Mouse (Mus musculus) adrenal gland, adult (tissue): ENCODE data around the gene Dolpp1.

Source experiments
- DNase-seq, 2 experiments: peaks; one replicate each; pipeline ENCODE4 v3.0.0; 2022 to 2023; ENCODE audit warnings: low spot score in 1 of 2; ENCODE audit not compliant: inconsistent age in 2 of 2

Gene Dolpp1

DNA sequence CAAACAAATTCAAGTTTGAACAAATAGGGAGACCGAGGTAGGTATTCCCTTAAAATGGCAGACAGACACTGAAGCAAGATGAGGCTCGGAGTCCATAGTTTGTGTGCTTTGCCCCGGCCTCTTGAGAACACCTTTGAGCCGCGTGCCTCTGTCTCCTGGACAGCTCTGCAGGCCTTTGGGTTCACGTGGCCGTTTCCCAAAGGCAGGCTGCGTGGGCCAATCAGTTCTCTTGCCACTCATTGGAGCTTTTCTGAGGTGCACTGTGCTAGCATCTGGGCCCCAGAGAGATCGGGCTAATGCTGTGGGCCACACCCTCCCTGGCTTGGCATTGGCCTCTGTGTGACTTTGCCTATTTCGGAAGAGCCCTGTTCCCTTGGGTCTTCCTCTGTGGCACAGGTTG lies 16.2 kb upstream of the Dolpp1 start:
- DNase-seq = peak in 1 of 2 experiments; percentile 40

DNA sequence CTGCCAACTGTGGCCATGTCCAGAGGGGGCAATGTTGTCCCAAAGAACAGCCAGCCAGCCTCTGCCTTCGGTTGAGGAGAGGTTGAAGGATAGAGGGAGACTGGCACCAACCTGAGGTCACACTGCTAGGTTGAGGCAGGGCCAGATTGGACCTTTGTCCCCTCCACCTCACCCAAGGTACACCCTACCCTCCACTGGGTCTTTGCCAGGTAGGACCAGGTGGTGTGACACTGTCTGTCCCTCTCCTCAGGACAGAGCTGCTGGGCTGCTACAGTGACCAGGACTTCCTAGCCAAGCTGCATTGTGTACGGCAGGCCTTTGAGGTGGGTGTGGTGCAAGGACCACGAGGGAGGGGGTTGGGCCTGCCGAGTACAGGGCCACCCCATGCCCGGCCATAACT lies 14.3 kb upstream of the Dolpp1 start:
- no peak for DNase-seq

DNA sequence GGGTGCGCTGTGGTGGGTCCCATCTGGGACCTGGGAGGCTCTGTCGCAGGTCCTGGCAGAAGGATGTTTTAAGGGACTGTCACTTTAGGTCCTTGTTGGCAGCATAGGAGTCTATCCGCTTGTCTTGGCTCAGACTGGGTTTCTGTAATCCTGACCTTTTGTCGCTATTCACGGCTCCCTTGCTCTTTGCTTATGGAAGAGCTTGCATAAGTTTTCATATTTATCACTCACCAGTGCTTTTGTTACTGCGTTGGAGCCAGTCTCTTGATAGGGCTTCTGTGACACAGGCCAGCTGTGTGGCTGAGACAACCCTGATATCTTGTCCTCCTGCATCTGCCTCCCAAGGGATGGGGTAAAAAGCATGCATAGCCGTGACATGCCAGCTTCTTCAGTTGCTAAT lies 12.7 kb upstream of the Dolpp1 start:
- peak in 1 of 2 experiments; percentile 49 for DNase-seq

DNA sequence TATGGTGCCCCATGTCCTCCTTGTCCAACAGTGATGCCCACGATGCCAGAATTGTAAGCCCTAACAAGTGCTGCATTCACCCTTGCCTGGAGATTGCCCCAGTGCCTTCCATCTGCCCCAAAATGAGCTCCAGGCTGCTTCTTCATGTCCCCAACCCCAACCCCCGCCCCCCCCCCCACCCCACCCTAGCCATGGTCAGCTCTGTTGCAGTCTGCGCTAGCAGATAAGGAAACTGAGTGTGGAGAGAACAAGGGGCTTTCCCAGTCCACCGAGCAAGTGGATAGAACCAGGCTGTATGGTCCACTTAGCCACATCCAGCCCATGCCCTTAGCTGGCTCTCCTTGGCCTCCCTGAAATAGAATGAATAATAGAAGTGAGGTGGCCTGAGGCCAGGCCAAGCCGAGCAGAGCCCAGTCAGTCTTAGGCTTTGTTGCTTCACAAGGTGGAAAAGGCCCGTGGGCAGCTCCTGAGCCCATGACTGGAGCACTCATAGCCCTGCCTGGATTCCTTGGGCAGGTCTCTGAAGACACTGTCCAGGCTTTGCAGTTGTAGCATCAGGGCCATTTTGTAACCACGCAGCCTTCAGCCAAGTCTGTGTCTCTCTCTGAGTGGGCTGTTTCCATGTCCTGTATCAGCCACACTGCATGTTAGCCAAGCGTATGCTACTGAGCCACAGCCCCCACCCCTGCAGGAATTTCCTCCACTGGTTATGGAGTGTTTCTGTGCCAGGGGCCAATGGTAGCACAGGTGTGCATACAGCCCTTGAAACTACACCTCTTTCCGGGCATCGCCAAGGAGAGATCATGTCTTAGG lies 11.3 kb upstream of the Dolpp1 start:
- DNase-seq = peak in 1 of 2 experiments; percentile 62

DNA sequence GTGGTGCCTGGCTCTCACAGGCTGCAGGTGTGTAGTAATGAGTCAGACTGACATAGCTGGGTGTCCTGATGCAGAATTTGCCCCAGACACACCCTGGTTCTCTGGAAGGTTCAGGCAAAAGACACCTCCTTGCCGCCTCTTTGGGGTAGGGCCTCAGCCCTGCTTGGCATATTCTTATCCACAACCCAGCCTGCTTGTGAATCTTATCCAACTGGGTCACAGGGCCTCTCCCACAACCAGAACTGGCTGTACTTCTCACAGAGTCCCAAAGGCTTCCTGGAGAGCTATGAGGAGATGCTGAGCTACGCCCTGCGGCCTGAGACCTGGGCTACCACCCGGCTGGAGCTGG lies 10.7 kb upstream of the Dolpp1 start:
- DNase-seq = no peak

DNA sequence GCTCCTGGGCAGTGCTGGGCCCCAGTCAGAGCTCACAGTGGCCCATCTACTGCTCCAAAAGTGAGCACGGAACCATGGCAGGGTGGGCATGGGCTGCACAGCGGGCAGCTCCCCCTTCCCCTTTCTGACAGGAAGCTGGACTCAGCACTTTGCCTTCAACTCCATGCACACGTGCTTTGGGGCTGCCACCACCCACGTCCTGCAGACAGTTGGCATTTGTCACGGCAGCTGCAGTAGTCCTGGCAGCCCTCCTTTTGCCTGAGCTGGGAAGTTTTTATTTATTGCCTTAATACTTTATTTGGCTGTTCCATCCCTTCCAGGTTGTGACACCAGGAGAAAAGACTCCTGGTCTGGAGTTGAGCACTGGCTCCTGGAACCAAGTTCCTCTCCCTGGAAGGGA lies 7.2 kb upstream of the Dolpp1 start:
- peak in 1 of 2 experiments; percentile 43 for DNase-seq

DNA sequence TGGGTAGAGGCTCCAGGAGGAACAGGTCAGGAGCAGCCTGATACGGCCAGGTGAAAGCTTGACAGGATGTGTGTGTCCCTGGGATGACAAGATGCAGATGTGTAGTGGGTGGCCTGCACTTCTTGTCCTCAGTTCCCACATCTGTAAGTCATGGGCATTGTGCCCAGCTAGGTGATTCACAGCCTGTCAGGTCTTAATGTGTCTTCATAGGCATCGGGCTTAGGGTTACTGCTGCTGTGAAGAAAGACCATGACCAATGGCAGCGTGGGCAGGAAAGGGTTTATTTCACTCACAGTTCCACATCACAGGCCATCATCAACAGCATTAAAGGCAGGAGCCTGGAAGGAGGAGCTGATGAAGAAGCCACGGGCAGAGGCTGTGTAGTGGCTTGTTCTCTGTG lies 6.5 kb upstream of the Dolpp1 start:
- DNase-seq = no peak

DNA sequence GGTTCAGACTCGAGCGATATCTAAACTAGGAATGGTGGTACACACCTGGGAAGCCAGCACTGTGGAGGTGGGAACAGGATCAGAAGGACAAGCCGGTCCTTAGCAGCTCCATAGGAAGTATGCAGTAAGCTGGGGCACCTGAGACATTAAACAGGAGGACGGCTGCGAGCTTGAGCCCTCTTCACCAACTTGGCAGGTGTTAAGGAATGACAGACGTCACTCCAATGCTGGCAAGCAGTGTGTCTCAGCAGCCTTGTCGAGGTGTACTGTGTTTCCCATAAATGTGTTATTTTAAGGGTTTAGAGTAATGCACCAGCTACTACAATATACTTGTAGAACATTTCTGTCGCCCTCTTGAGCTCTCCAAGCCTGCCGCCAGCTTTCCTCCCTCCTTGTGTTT lies 5.1 kb upstream of the Dolpp1 start:
- DNase-seq = peak in 1 of 2 experiments; percentile 36

DNA sequence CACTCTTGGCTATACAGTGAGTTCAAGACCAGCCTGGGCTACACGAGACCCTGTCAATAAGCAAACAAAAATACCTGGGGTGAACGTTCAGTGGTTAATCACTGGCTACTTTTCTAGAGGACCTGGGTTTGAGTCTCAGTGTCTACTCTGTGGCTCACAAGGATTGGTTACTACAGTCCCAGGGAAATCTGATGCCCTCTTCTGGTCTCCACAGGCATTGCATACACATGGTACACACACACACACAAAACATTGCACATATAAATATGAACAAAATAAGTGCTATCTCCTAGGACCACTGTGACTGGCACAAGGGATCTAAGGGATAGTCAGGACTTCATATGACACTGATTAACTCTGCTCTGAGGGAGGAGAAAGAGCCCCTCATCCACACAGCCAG lies 3.1 kb upstream of the Dolpp1 start:
- DNase-seq = no peak

DNA sequence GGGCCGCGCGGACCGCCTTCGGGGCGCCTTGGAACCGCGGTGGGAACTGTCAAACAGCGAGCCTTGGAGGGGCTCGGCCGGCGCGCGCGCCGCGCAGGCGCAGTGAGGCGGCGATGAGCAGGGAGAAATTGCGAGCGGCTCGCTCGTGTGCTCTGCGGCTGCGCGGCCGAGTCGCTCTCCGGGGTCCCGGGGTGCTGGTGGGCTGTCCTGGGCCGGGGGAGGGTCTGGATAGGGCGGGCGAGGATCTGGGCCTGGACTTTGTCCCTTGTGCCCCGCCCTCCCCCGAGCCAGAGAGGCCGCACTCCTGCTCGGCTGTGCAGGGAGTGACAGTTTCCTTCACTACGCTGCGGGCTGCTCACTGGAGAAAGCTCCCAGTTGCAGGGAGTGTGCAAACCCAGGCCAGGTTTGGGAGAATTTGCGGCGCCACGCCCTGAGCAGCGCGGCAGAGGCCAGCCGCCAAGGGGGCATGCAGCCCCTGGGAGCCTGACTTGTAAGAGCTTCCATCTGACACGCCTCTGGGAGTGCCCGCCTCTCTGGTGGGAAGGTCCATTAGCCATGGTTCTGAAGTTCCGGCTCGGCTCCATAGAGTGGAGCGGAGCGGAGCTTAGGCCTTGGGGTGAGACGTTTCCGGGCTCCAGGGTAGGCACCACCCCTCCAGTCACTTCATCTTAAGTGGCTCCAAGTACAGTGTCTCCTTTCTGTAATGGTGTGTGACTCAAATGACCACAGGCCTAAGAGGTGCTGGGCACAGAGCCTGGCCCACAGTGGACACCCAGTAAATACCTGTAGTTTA lies 719 bp downstream of the Dolpp1 start:
- DNase-seq = peak; percentile 87 to 96

DNA sequence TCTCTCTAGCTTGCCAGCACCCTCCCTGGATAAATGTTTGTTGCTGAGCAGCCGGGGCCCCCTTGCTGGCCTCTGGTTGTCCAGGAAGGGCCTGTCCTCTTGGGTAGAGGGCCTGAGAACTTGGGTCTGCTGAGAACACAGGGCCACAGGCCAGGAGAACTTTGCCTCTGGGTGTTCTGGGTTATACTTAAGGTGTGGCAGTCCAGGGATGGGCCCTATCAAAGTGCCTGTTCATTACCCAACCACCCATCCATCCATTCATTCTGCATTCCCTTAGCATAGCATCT lies 1.3 kb downstream of the Dolpp1 start:
- no peak for DNase-seq

DNA sequence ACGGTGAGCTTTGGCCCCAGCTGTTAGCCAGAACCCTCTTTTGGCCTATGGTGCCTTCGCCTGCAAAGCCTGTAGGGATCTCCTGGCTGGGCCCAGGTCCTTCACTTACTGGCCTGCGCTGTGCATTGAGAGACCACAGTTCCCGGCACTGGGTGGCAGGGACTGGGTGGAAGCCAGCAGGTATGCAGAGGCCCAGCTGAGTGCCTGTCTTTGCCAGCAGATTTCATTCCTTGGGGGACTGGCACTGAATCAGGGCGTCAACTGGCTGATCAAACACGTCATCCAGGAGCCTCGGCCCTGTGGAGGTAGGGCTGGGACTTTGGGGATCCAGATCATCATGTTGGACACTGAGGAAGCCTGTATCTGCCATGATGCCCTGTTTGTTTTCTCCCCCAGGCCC lies 3.7 kb downstream of the Dolpp1 start:
- no peak for DNase-seq

DNA sequence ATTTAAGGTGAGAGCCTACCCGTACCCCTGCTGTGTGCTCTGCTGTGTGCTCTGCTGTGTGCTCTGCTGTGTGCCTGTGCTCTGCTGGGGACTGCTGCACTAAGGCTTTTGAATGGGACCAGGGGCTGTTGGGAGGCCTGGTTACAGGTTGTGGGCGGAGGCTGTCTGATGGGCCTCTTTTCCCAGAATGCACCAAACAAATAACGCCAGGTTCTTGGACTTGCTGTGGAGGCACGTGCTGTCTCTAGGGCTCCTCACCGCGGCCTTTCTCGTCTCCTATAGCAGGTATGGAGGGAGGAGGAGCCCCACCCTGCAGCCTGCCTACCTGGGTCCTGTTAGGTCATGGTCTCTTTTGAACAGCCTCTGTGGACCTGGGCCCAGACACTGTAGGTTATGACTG lies 4.2 kb downstream of the Dolpp1 start:
- no peak for DNase-seq

DNA sequence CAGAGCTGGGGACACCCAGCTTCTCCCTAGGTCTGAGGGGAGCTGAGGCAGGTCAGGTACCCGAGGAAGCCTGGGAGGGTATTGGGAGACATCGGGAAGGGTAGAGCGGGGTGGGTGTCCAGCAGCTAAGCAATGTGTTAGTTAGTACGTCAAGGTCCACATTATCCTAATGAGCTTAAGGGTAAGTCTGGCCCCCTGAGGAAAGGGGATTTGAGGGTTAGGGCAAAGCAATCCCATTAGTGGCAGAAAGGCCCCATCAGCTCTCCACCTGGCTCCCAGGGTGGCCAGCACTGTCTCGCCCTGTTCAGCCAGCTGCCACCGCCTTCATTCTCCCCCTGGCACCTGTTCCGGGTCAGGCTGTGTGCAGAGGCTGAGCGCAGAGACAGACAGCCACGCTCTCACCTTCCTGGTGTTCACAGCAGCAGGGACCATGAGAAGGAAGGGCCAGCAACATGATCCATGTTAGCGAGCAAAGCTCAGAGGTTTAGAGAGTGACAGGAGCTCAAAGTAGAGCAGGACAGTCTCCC lies 6.0 kb downstream of the Dolpp1 start:
- DNase-seq = no peak

DNA sequence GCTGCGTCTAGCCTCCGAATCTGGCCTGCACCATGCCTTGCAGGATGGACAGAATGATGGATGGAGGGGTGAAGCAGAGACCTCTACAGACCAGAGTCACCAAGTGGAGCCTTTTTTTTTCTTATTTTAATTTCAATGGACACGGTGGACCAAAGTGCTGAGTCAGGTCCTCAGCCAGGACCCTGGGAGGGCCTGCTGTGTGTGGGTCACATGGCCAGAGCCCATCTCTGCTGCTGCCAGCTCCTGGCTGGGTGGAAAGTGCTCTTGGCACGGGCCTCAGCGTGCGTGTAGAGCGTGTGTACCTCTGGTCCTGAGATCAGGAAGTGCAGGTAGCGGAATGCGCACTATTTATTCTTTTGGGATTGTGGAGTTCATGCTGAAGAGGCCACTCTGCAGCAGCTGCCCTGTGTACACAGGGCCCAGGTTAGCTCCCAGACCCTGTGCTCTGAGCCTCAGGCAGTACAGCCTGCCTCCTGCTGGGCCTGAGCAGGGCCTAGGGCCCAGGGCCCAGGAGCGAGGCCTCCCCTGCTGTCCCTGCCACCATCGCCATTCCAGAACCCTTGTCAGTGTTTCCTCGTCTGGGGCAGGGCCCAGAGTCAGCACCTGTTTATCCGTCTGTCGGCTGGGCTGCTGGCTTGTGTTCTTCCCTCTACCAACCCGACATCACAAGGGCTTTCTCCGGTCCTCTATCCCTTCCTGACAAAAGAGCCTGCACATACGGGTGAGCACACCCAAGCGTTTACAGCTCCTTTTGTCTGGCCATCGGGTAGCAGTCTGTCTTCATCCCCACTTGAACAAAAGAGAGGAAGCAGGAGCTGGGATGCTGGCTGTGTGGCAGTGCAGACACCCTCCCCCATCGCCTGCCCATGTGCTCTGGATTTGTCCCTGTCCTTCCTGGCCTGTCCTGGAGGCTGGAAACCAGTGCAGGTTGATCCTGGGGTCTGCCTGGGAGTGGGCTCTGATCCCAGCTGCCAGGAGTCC lies 7.4 kb downstream of the Dolpp1 start:
- no peak for DNase-seq

DNA sequence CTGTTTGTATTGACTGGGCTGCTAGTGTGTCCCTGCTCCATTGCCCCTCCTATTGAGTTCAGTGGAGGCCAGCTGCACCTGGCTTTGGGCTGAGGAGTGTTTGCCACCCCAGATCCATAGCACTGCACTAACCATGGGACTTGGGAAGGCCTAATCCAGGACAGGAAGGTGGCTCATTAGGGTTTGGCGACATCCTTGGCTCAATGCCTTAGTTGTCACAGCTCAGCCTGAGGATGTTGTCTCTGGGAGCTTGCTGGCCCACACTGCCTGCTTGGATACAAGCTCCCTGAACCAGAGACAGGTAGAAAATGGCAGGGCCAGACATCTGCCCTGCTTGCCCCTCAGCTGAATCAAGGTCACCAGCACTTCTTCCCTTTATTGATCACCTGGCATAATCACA lies 9.5 kb downstream of the Dolpp1 start:
- DNase-seq = no peak

DNA sequence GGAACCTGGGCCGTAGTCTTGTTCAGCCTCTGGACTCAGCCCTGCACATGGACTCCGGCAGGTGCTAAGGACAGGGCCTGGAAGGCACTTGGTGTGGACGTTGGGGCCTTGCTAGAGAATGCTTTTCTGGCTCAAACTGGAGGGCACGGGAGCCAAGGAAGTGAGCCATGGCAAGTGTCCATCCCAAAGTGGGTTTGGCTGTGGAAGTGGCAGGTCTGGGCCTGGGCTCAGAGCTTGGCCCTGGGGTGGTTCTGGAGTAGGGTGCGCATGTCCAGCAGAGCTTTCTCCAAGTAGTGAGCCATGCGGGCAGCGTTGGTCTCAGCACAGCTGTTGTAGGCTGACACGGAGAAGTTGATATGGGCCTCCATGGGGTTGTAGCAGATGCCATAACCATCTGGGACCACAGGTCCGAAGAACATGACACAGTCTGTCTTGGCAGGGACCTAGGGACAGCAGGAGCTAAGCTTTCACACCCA lies 10.3 kb downstream of the Dolpp1 start:
- peak in 1 of 2 experiments; percentile 55 for DNase-seq

DNA sequence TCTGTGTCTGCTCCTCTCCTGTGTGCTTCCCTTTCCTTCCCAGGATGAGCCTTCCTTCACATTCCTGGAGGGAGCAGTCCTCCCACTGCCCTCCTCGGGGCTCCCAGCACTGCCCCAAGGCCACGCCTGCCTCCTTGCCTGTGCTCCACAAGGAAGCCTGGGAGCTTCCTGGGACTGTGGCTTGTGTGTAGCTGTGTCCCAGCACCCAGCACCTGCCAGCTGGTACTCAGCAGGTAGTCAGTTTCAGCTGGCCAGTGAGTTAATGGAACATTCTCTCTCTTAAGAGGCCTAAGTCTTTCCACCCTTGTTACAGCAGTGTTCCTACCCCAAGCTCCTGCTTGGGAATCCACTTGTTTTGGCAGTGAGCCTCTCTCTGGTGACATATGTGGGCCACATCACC lies 10.8 kb downstream of the Dolpp1 start:
- no peak for DNase-seq

DNA sequence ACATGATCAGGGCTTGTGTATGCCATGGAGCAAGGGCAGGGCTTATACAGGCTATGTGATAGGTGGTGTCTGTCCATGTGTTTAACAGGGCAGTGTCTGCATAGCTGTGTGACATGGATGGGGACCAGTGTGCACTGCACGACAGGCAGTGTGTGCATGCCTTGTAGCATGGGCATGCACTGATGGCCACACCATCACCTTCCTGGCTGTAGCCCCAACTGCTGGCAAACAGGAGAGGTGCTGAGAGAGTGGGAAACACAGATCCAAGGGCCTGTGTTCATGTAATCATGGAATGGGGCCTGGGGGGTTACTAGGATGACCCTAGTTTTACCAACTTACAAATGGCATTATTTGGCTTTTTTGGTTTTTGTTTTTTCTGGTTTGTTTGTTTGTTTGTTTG lies 11.8 kb downstream of the Dolpp1 start:
- DNase-seq = no peak

DNA sequence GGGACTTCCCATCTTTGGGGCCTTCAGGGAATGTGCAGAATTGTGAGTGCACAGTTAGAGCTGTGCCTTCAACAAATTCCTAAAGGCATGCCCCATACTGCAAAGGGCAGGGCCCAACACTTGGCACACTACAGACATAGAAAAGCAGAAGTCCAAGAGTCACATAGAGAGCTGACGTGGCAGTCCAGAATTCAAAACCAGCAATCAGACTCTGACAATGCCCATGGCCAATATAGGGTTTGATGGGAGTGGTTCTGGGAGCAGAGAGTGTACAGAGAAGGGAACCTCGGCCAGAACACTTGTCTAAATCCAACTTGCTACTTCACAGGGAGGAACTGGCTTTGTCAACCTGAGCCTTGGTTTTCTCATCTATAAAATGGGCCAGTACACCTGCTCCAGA lies 15.2 kb downstream of the Dolpp1 start:
- no peak for DNase-seq

DNA sequence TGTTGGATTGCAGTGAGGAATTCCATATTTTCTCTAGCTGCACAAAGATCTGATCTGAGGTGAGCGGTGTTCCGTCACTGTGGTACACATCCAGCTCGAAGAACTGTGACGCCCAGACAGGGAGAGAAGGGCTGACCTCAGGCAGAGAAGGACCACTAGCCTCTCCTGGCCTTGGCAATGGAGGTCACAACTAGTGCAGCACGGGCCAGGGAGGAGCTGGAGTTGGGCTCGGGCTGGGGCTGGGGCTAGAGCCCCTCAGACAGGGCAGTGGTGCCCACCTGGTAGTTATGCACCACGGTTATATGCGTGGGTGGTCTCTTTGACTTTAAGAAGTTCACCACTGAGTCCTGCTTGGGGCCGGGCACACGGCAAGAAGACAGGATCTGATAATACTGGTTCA lies 15.7 kb downstream of the Dolpp1 start:
- DNase-seq = no peak
